Mouse (Mus musculus): Measurements from ENCODE around the gene Gldn. TPM values are rescaled to one million over a fixed set of nuclear protein-coding genes. Genes with fewer than 3 reads are reported as not detected.

Gldn gene
- polyA plus RNA-seq, 1 experiment from 2014 or later = 0.23 TPM

- no peaks in the 10 kb centered on the region for H3K36me3 ChIP-seq
- WGBS = 84% methylated on average over 1 of the region's 1 CpGs
- no peaks in the 10 kb centered on the region for H3K4me1 ChIP-seq (replicated peaks)
- H3K4me3 ChIP-seq = no peak overlapping the region
- no peaks in the 10 kb centered on the region for H3K9me3 ChIP-seq
- ATAC-seq (ENCODE audit: low FRiP score, low read depth) = no peak
- H3K27me3 ChIP-seq = no peaks in the 10 kb centered on the region
- no peak overlapping the region for H3K4me2 ChIP-seq
- no peak overlapping the region for H3K9ac ChIP-seq
- no peak overlapping the region for H3K27ac ChIP-seq (replicated peaks)
These were observed 21.9 kb downstream of the Gldn start for GRCm38 (mm10) chr9:54308209-54308608.

- no peak overlapping the region for H3K9ac ChIP-seq
- no peak for ATAC-seq (ENCODE audit: low FRiP score, low read depth)
- H3K4me1 ChIP-seq (replicated peaks) = no peaks in the 10 kb centered on the region
- no peaks in the 10 kb centered on the region for H3K27me3 ChIP-seq
- no peak overlapping the region for H3K27ac ChIP-seq (replicated peaks)
- no peak overlapping the region for H3K4me2 ChIP-seq
- no peaks in the 10 kb centered on the region for H3K36me3 ChIP-seq
- H3K4me3 ChIP-seq = no peak overlapping the region
- 45% methylated on average over 2 of the region's 2 CpGs for WGBS
- H3K9me3 ChIP-seq = no peaks in the 10 kb centered on the region
These were observed 22.6 kb downstream of the Gldn start for GRCm38 (mm10) chr9:54308751-54309358.

GRCm38 (mm10) chr9:54316363-54316762 is 30.1 kb downstream of the Gldn start:
- Histone ChIP-seq H3K36me3 (no peaks in the 10 kb centered on the region), H3K9me3 (no peaks in the 10 kb centered on the region), H3K4me1 (replicated peaks) (no peaks in the 10 kb centered on the region; the same call in 1 of the 2 replicates), H3K4me2 (no peak overlapping the region), H3K27me3 (no peaks in the 10 kb centered on the region), H3K27ac (replicated peaks) (no peak overlapping the region), H3K4me3 (no peak overlapping the region), H3K9ac (no peak overlapping the region)
- ATAC-seq (ENCODE audit: low FRiP score, low read depth) = no peak
- WGBS = 78% methylated on average over 9 of the region's 9 CpGs

GRCm38 (mm10) chr9:54323456-54323855 is 37.2 kb downstream of the Gldn start:
- Histone ChIP-seq H3K36me3 (no peaks in the 10 kb centered on the region), H3K4me2 (no peak overlapping the region), H3K9ac (no peak overlapping the region), H3K4me3 (no peak overlapping the region), H3K4me1 (replicated peaks) (no peaks in the 10 kb centered on the region; the same call in 1 of the 2 replicates), H3K9me3 (no peaks in the 10 kb centered on the region), H3K27me3 (no peaks in the 10 kb centered on the region), H3K27ac (replicated peaks) (no peak overlapping the region)
- 43% methylated on average over 8 of the region's 8 CpGs for WGBS
- ATAC-seq (ENCODE audit: low FRiP score, low read depth) = no peak

- 96% methylated on average over 7 of the region's 7 CpGs for WGBS
- no peak overlapping the region for H3K27ac ChIP-seq (replicated peaks)
- H3K4me2 ChIP-seq = no peak overlapping the region
- H3K9ac ChIP-seq = no peak overlapping the region
- no peaks in the 10 kb centered on the region for H3K27me3 ChIP-seq
- H3K9me3 ChIP-seq = no peaks in the 10 kb centered on the region
- H3K4me1 ChIP-seq (replicated peaks) = no peaks in the 10 kb centered on the region
- ATAC-seq (ENCODE audit: low FRiP score, low read depth) = no peak
- no peaks in the 10 kb centered on the region for H3K36me3 ChIP-seq
- no peak overlapping the region for H3K4me3 ChIP-seq
These were observed 42.9 kb downstream of the Gldn start for GRCm38 (mm10) chr9:54329201-54329600.

GRCm38 (mm10) chr9:54335582-54335981 is 49.3 kb downstream of the Gldn start:
- Histone ChIP-seq H3K27me3 (no peaks in the 10 kb centered on the region), H3K9ac (no peak overlapping the region), H3K27ac (replicated peaks) (no peak overlapping the region), H3K4me2 (no peak overlapping the region), H3K9me3 (no peaks in the 10 kb centered on the region), H3K4me3 (no peak overlapping the region), H3K4me1 (replicated peaks) (no peaks in the 10 kb centered on the region), H3K36me3 (no peaks in the 10 kb centered on the region)
- no peak for ATAC-seq (ENCODE audit: low FRiP score, low read depth)
- 28% methylated on average over 12 of the region's 12 CpGs for WGBS

- no peaks in the 10 kb centered on the region for H3K27me3 ChIP-seq
- H3K4me3 ChIP-seq = no peak overlapping the region
- no peaks in the 10 kb centered on the region for H3K4me1 ChIP-seq (replicated peaks)
- H3K9me3 ChIP-seq = no peaks in the 10 kb centered on the region
- ATAC-seq (ENCODE audit: low FRiP score, low read depth) = peak; percentile 45; the same call in 1 of the 2 replicates
- H3K9ac ChIP-seq = no peak overlapping the region
- no peak overlapping the region for H3K4me2 ChIP-seq
- WGBS = 49% methylated on average over 6 of the region's 6 CpGs
- H3K27ac ChIP-seq (replicated peaks) = no peak overlapping the region
- H3K36me3 ChIP-seq = no peaks in the 10 kb centered on the region
These were observed 50.4 kb downstream of the Gldn start for GRCm38 (mm10) chr9:54336532-54337144.

GRCm38 (mm10) chr9:54342026-54342425 is 55.7 kb downstream of the Gldn start:
- 81% methylated on average over 7 of the region's 7 CpGs for WGBS
- H3K36me3 ChIP-seq = no peaks in the 10 kb centered on the region
- H3K27ac ChIP-seq (replicated peaks) = no peak overlapping the region
- no peaks in the 10 kb centered on the region for H3K4me1 ChIP-seq (replicated peaks)
- no peak for ATAC-seq (ENCODE audit: low FRiP score, low read depth)
- no peaks in the 10 kb centered on the region for H3K27me3 ChIP-seq
- no peaks in the 10 kb centered on the region for H3K9me3 ChIP-seq
- H3K9ac ChIP-seq = no peak overlapping the region
- H3K4me3 ChIP-seq = no peak overlapping the region
- no peak overlapping the region for H3K4me2 ChIP-seq

GRCm38 (mm10) chr9:54356756-54357155 is 70.5 kb downstream of the Gldn start:
- Histone ChIP-seq H3K9me3 (no peaks in the 10 kb centered on the region), H3K36me3 (no peaks in the 10 kb centered on the region), H3K4me2 (no peak overlapping the region), H3K27ac (replicated peaks) (no peak overlapping the region), H3K4me1 (replicated peaks) (no peaks in the 10 kb centered on the region), H3K4me3 (no peak overlapping the region), H3K27me3 (no peaks in the 10 kb centered on the region), H3K9ac (no peak overlapping the region)
- 96% methylated on average over 7 of the region's 8 CpGs for WGBS
- no peak for ATAC-seq (ENCODE audit: low FRiP score, low read depth)

Other genes starting within 250 kb of the Gldn start
- gene Tnfaip8l3, start 218.1 kb upstream of the Gldn start, polyA plus RNA-seq (2015; fragmentation: Nextera tagmentation; extraction: Ambion mirVana) = 0.56 and 0.87 TPM in 2 replicates
- gene Cyp19a1, start 18.4 kb upstream of the Gldn start, polyA plus RNA-seq (2015; fragmentation: Nextera tagmentation; extraction: Ambion mirVana) = 0.06 and 0.16 TPM in 2 replicates
- 56.0 and 59.9 TPM in 2 replicates for gene Dmxl2, start 215.1 kb downstream of the Gldn start, polyA plus RNA-seq (2015; fragmentation: Nextera tagmentation; extraction: Ambion mirVana)